Mouse (Mus musculus) induced T-regulatory cell, adult 2 months (primary cell): ENCODE results near the gene Maats1.

Experiments
- DNase-seq: peaks from one replicate; pipeline ENCODE4 v3.0.0-alpha.2; 2012; ENCODE audit warnings: low read depth

Maats1 gene

GRCm38 (mm10) chr16:38370633-38371374 lies 28.9 kb upstream of the Maats1 start:
- peak; percentile 35 for DNase-seq

- DNase-seq: no peak
Observed at GRCm38 (mm10) chr16:38369992-38370484, 28.1 kb upstream of the Maats1 start.

- no peak for DNase-seq
Observed at GRCm38 (mm10) chr16:38369431-38369830, 27.5 kb upstream of the Maats1 start.

GRCm38 (mm10) chr16:38369000-38369399 lies 27.1 kb upstream of the Maats1 start:
- no peak for DNase-seq

DNA sequence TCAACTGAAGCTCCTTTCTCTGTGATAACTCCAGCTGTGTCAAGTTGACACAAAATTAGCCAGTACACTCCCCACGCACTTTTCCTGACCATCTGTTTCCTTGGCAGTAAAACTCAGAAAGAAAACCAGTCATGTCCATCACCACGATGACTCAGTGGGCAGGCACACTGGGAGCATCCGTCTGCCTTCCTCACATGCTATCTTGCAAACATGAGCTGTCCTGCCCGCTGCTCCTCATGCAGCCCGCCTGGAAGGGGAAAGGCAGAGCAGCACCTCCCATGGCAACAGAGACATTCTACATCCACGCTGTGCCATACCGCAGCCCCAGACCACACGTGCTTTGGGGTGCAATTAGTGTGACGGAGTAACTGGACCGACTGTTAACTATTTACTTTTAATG lies 26.4 kb upstream of the Maats1 start:
- DNase-seq: no peak

DNA sequence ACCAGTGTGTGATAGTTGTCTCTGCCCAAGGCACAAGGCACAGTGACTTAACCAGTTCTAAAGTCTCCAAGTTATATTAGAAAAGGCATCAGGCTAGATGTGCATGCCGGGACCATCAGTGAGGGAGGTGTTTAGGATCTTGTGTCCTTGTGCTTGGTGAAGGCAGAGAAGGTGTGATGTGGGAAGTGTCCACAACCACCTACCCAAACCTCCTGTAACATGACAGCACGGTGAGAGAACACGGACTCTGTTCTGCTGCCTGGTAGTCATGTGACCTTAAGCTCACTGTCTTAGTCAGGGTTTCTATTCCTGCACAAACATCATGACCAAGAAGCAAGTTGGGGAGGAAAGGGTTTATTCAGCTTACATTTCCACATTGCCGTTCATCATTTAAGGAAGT lies 24.3 kb upstream of the Maats1 start:
- no peak for DNase-seq

- no peak for DNase-seq
Observed at GRCm38 (mm10) chr16:38365390-38365789, 23.4 kb upstream of the Maats1 start.

GRCm38 (mm10) chr16:38363657-38364056 lies 21.7 kb upstream of the Maats1 start:
- DNase-seq: no peak

DNA sequence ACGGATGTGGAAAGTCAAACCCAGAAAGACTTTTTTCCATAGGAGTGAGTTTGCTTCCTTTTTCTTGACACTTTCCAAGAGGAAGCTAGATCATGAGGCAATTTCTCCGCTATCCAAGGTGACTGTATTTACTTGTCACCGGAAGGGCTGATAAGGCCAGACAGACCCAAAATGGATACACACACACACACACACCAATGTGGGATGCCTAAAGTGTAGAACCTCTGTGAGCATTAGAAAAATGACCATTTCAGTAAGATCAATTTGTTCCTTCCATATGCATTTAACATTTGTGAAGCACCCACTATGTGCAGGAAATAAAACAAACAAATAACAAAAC lies 21.3 kb upstream of the Maats1 start:
- DNase-seq: no peak

- DNase-seq: no peak
Observed at GRCm38 (mm10) chr16:38362493-38363255, 20.7 kb upstream of the Maats1 start.

GRCm38 (mm10) chr16:38361933-38362332 lies 20.0 kb upstream of the Maats1 start, which contains the start of gene Popdc2:
Gene Popdc2, plus strand, starts transcription at chr16:38362209.
- DNase-seq: no peak

DNA sequence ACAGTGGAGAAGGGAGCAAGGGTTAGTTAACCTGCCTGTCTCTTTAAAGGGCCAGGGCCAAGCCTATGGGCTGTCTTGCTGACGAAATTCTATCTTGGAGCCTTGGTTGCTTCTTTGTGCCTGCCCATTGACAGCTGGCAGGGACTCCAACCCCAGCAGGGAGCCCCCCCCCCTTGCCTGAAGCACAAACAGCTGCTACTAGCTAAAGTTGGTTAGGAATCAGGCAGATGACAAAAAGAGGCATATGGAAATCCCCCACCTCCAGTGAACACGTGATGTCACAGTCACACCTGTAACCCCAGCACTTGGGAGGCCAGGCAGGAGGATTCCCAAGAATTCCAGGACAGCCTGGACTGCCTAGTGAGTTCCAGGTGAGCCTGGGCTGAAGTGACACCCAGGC lies 18.4 kb upstream of the Maats1 start:
- DNase-seq: peak; percentile 59

DNA sequence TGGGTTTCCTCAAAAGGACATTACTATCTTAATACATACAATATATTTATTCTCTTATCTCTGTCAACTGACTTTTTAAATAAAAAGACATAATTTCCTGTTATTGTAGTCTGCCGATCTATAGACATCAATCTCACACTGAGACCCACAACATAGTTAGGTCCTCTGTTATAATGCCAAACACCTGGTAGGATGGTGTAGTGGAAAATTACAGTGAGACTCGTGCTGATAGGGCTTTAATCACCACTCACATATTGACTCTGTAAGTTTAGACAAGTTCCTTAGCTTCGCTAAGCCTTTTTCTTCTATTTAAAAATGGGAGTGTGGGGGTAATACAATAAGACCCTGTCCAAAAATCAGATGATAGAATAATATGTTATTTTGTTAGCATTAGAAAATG lies 17.9 kb upstream of the Maats1 start:
- DNase-seq: no peak

DNA sequence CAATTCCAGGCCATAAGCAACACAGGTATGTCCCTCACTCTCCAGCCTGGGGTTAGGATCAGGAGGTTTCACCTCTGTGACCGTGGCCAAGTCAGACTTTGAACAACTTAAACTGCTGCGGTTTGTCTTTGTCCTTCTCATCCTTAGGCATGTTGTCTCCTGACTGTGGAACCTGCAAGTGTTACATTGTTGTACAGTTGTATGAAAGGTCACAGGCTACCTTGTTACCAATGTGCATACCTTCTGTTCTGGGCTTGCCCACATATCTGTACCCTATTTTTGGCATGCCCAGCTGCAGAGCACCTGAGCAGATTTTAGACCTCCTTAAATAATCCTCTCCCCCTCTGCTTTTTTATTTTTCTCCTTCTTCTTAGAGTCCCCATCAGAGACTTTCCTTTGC lies 17.3 kb upstream of the Maats1 start:
- DNase-seq: peak; percentile 43

- peak; percentile 56 for DNase-seq
Observed at GRCm38 (mm10) chr16:38358256-38358812, 16.4 kb upstream of the Maats1 start.

DNA sequence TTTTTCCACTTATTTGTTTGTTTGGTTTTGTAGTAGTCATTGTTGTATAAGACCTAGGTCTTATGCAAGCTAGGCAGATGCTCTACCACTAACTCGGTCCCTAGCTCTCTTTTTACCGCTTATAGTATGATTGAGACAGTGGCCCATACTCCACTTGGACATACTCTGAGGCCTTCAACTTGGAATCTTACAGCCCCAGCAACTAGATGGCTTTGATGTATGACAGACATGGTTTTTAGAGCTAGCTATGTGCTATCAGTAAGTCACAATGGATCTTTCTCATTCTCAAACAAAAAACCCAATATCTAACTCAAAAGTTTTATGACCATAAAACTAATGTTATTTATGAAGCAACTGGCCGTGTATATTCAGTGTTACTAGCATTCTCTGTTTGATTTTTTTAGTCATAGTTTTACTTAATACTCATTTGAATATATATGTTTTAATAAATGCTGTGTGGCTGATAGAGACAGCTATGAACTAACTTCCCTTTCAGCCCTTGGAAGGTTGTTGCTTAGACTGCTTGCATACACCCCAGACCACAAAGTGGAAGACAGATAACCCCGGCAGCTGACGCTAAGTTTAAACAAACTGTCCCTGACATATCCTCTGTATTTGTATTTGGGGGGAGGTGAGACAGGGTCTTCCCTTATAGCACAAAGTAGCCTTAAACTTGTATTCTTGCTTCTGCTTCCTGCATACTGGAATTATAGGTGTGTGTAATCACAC lies 12.4 kb upstream of the Maats1 start:
- peak; percentile 25 for DNase-seq

- DNase-seq: peak; percentile 42
Observed at GRCm38 (mm10) chr16:38353642-38354041, 11.7 kb upstream of the Maats1 start.

- peak; percentile 34 for DNase-seq
Observed at GRCm38 (mm10) chr16:38352851-38353250, 10.9 kb upstream of the Maats1 start.

DNA sequence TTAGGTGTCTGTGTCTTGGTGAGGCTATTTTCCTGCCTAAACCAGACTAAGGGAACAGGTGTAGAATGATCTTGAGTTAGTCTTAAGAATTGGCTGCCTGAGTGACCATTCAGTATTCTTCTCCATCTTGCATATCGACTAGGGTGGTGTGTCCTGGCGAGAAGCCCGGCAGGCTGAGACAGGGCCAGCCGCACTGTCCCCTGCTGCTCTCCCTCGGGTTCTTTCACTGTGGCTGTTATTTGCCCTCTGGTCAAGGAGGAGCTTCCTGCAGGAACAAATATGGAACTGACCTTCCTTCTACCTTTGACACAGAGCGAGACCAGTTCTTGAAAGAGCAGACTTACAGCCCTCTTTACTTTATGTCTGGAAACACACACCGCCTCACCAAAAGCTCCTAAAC lies 10.1 kb upstream of the Maats1 start:
- DNase-seq: peak; percentile 24

DNA sequence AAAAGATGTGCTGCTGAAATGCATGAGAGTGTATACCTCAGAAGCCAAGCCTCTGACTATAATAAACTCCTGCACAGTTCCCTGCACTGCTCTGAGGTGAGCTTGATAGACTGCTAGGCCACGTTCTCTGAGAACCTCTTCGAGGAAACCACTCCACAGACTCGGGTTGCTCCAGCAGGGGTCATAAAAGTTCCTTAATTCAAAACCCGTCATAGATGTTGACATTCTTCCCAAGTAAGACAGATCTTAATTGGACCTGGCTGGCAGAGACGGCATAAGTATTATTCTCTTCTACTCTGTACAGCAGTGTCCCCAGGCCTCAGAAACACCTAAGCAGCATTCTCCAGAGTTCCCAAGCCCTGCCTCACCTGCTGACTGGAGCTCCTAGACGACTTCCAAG lies 9.0 kb upstream of the Maats1 start:
- no peak for DNase-seq

DNA sequence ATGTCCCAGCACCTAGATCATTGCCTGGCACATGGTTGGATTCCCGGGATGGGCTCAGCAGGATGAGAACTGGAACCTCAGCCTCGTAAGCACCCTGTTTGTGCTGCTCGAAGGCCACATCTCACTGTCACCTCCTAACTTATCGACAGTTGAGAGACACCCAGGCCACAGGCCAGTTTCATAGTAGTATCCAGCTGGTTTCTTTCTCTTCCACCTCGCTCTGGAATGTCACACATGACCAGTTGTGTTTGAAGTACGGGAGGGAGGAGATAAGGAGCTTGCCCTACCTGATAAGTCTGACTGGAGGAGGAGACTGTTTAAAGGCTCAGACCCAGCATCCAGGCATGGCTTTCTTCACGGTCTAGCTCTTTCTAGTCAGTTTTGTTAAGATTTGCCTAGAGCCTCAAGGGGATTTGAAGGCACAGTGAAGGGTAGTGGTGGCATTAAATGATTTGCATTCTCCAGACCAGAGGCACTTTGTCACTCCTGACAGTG lies 8.5 kb upstream of the Maats1 start:
- DNase-seq: no peak

DNA sequence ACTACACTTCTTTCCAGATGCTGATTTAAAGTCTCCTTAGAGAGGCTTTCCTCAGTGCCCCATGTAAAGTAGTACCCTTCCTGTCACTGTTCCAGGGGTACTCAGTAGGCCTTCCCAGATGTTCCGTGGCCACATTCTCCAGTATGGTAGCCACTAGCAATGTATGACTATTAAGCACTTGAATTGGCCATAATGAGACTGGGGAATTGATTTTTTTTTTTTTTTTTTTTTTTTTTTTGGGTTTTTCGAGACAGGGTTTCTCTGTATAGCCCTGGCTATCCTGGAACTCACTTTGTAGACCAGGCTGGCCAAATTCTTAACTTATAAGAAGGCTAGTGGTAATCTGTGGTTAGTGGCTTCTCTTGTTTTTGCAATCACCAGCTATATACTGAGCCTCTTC lies 7.9 kb upstream of the Maats1 start:
- no peak for DNase-seq
